Comparison of ENCODE assay signal across 1 mouse cellular context in genomic region chr2:150909429-150910039, GRCm38 (mm10).
TF ChIP-seq lines count a peak whose summit lies in the region.

No protein-coding gene starts in this region.

TF ChIP-seq in MEL, 35 proteins besides CTCF, POLR2A, EP300 and RAD21 (continued from another document):
- TF ChIP-seq KAT2A (conservative IDR thresholded peaks at IDR 0.05; ENCODE audit: low read depth, low read length), result peak; percentile 52; the same call in 1 of the 2 replicates
- TF ChIP-seq UBTF (IDR thresholded peaks at IDR 0.05; ENCODE audit: borderline replicate concordance, insufficient read depth, low read depth, low read length), result no peak
- peak; percentile 53; the same call in 1 of the 2 replicates for TF ChIP-seq POLR2AphosphoS2 (IDR thresholded peaks at IDR 0.05; ENCODE audit: low read length)
